Mouse (Mus musculus) CD8-positive naive resting alpha-beta T cell, adult 57 days (primary cell): ENCODE data around the gene Prkab1. TPM values are rescaled to one million over a fixed set of nuclear protein-coding genes. Genes with fewer than 3 reads are reported as not detected.

ENCODE experiments used
- total RNA-seq: library from RNA; stranded (reverse); gene quantifications from one replicate; pipeline ENCODE4 v1.2.4, GENCODE M21; 2023

The Prkab1 gene
- total RNA-seq: 87.2 TPM

GRCm38 (mm10) chr5:116024327-116024739, at the start of gene Prkab1:
TSS of gene Prkab1 (minus strand) at chr5:116024508.

Other genes with a start within 250 kb of the Prkab1 start
- gene Cit, start 179.2 kb downstream of the Prkab1 start, total RNA-seq: 2.0 TPM
- not detected for gene Tmem233, start 58.7 kb upstream of the Prkab1 start, total RNA-seq